Mouse (Mus musculus) intestine, embryonic 16.5 days (tissue): ENCODE results near the gene Ypel4. TPM values are rescaled to one million over a fixed set of nuclear protein-coding genes. Genes with fewer than 3 reads are reported as not detected.

Experiments
- ATAC-seq: fragments of 200-750 bp; cut with Nextera tagmentation; 2 replicates; pipeline ENCODE4 v1.8.0; 2017; ENCODE audit warnings: moderate TSS enrichment, moderate library complexity
- H3K27ac ChIP-seq: fragments of 300-500 bp; sonication (generic); 2 replicates; pipeline ENCODE4 v1.5.1; 2014; ENCODE audit warnings: mild to moderate bottlenecking, low read length
- H3K27me3 ChIP-seq: fragments of 300-500 bp; sonication (generic); replicated peaks from 2 replicates; pipeline ENCODE4 v1.6.1; 2014; ENCODE audit warnings: low read length, control low read depth, mixed read lengths; ENCODE audit not compliant: control insufficient read depth, insufficient read depth
- H3K36me3 ChIP-seq: fragments of 300-500 bp; sonication (generic); 2 replicates; pipeline ENCODE4 v1.6.1; 2014; ENCODE audit warnings: low read length, control low read depth; ENCODE audit not compliant: control insufficient read depth, insufficient read depth
- H3K4me1 ChIP-seq: fragments of 300-500 bp; sonication (generic); 2 replicates; pipeline ENCODE4 v1.6.1; 2014; ENCODE audit warnings: low read length, control low read depth, mixed read lengths; ENCODE audit not compliant: control insufficient read depth, insufficient read depth
- H3K4me2 ChIP-seq: fragments of 300-500 bp; sonication (generic); 2 replicates; pipeline ENCODE4 v1.6.1; 2014; ENCODE audit warnings: low read depth, low read length, control low read depth
- H3K4me3 ChIP-seq: fragments of 300-500 bp; sonication (generic); 2 replicates; pipeline ENCODE4 v1.5.1; 2014; ENCODE audit warnings: mild to moderate bottlenecking, low read length
- H3K9ac ChIP-seq: fragments of 300-500 bp; sonication (generic); 2 replicates; pipeline ENCODE4 v1.6.1; 2014; ENCODE audit warnings: low read depth, low read length
- H3K9me3 ChIP-seq: fragments of 300-500 bp; sonication (generic); 2 replicates; pipeline ENCODE4 v1.6.1; 2016; ENCODE audit warnings: low read length, control low read depth; ENCODE audit not compliant: control insufficient read depth
- WGBS: fragments of 180-500 bp; shearing (Covaris S2); extraction: QIAGEN DNeasy Blood & Tissue Kit; methylation state at CpG from one replicate; pipeline ENCODE4 v1.1.7; 2014; 5-methylcytosine and 5-hydroxymethylcytosine counted together
- polyA plus RNA-seq: library from polyadenylated mRNA; unstranded; fragments of >200 nt; fragmentation: Nextera tagmentation; extraction: Ambion mirVana; gene quantifications from 2 replicates; pipeline ENCODE4 v1.2.1, GENCODE M21; 2015

Gene Ypel4
- polyA plus RNA-seq, 1 experiment from 2014 or later = 6.0 TPM

GRCm38 (mm10) chr2:84736312-84737161 is 2.7 kb downstream of the Ypel4 start:
- no peaks in the 10 kb centered on the region for H3K9me3 ChIP-seq
- no peak overlapping the region for H3K4me2 ChIP-seq
- H3K27ac ChIP-seq = no peak overlapping the region
- ATAC-seq = no peak
- H3K4me1 ChIP-seq = peaks cover 52% of the 10 kb centered on the region
- peak overlapping the region; percentile 16; the same call in 1 of the 2 replicates for H3K9ac ChIP-seq
- peak overlapping the region; percentile 12; the same call in 1 of the 2 replicates for H3K4me3 ChIP-seq
- 5% methylated on average over 27 of the region's 27 CpGs for WGBS
- peaks cover 9% of the 10 kb centered on the region for H3K27me3 ChIP-seq
- H3K36me3 ChIP-seq = no peaks in the 10 kb centered on the region

DNA sequence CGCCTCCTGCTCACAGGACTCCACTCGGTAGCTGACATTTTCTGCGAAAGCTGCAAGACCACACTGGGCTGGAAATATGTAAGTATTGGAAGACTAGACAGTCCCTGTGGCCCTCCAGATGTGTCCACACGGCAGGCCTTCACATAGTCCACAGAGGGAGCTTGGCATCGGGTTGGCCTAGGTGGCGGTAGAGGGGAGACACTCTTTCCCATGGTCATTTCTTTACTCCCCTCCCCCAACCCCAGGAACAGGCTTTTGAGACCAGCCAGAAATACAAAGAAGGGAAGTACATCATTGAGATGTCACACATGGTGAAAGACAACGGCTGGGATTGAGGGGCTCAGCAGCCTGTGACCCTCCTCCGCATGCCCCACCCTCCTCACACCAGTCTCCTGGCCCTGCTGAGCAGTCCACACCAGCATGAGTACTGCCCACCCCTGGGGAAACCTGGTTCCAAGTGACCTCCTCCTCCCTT is 3.6 kb downstream of the Ypel4 start:
- Histone ChIP-seq H3K9ac (0 out of 2 replicates have a peak overlapping the region, but pooled peaks have one; percentile 41), H3K27ac (peak overlapping the region; percentile 25; the same call in 1 of the 2 replicates), H3K4me2 (peak overlapping the region; percentile 21; the same call in 1 of the 2 replicates), H3K9me3 (no peaks in the 10 kb centered on the region), H3K4me3 (no peak overlapping the region), H3K4me1 (peaks cover 60% of the 10 kb centered on the region), H3K27me3 (peaks cover 9% of the 10 kb centered on the region), H3K36me3 (no peaks in the 10 kb centered on the region)
- WGBS = 10% methylated on average over 8 of the region's 8 CpGs
- peak; percentile 14 for ATAC-seq

DNA sequence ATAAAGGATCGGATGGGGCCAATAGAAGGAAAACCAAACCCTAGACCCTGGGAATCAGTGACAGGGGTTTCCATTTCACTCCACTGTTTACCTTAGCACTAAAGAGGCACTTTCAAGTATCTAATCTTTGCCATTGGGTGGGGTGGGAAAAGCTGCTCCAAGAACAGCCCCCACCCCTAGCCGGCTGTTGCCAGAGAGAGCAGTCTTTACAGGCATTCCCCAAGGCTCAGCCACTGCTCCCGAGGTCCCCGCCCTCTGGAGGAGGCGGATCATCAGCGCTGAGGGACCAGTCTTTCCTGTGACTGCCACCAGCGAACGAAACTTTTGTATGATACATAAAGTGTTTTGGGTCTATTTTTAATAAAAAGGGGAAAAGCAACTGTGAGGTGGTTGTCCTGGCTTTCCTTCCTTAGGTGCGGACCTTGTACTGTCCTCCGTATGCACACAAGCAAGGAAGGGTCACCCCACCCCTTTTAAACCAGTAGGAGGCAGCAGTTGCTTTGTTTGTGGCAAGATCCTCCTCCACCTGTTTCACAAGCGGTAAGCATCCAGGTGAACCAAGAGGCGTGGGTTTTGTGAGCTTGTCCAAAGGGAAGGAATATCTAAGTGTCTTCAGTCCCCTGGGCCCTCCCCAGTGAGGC is 4.5 kb downstream of the Ypel4 start:
- Histone ChIP-seq H3K9me3 (no peaks in the 10 kb centered on the region), H3K4me1 (peaks cover 62% of the 10 kb centered on the region), H3K4me3 (peak overlapping the region; percentile 21), H3K27ac (0 out of 2 replicates have a peak overlapping the region, but pooled peaks have one; percentile 5), H3K36me3 (no peaks in the 10 kb centered on the region), H3K27me3 (peaks cover 9% of the 10 kb centered on the region), H3K4me2 (peak overlapping the region; percentile 38), H3K9ac (0 out of 2 replicates have a peak overlapping the region, but pooled peaks have one; percentile 13)
- peak; percentile 51 for ATAC-seq
- WGBS = 0% methylated on average over 12 of the region's 12 CpGs

- H3K27ac ChIP-seq = no peak overlapping the region; the same call in 1 of the 2 replicates
- 0 out of 2 replicates have a peak overlapping the region, but pooled peaks have one; percentile 8 for H3K9ac ChIP-seq
- no peak for ATAC-seq
- H3K4me2 ChIP-seq = peak overlapping the region; percentile 83
- peaks cover 4% of the 10 kb centered on the region; the same call in 1 of the 2 replicates for H3K27me3 ChIP-seq
- peaks cover 54% of the 10 kb centered on the region for H3K4me1 ChIP-seq
- H3K9me3 ChIP-seq = no peaks in the 10 kb centered on the region
- H3K4me3 ChIP-seq = no peak overlapping the region
- H3K36me3 ChIP-seq = no peaks in the 10 kb centered on the region
- WGBS = 70% methylated on average over 15 of the region's 15 CpGs
Observed at GRCm38 (mm10) chr2:84740608-84741333, 6.9 kb downstream of the Ypel4 start.

GRCm38 (mm10) chr2:84741841-84742450 is 8.1 kb downstream of the Ypel4 start:
- H3K4me2 ChIP-seq = peak overlapping the region; percentile 83
- H3K36me3 ChIP-seq = no peaks in the 10 kb centered on the region
- H3K4me3 ChIP-seq = peak overlapping the region; percentile 81
- peak overlapping the region; percentile 97 for H3K9ac ChIP-seq
- WGBS = 8% methylated on average over 5 of the region's 5 CpGs
- H3K4me1 ChIP-seq = peaks cover 43% of the 10 kb centered on the region
- no peaks in the 10 kb centered on the region for H3K9me3 ChIP-seq
- no peaks in the 10 kb centered on the region for H3K27me3 ChIP-seq
- peak; percentile 1; the same call in 1 of the 2 replicates for ATAC-seq
- peak overlapping the region; percentile 97 for H3K27ac ChIP-seq

DNA sequence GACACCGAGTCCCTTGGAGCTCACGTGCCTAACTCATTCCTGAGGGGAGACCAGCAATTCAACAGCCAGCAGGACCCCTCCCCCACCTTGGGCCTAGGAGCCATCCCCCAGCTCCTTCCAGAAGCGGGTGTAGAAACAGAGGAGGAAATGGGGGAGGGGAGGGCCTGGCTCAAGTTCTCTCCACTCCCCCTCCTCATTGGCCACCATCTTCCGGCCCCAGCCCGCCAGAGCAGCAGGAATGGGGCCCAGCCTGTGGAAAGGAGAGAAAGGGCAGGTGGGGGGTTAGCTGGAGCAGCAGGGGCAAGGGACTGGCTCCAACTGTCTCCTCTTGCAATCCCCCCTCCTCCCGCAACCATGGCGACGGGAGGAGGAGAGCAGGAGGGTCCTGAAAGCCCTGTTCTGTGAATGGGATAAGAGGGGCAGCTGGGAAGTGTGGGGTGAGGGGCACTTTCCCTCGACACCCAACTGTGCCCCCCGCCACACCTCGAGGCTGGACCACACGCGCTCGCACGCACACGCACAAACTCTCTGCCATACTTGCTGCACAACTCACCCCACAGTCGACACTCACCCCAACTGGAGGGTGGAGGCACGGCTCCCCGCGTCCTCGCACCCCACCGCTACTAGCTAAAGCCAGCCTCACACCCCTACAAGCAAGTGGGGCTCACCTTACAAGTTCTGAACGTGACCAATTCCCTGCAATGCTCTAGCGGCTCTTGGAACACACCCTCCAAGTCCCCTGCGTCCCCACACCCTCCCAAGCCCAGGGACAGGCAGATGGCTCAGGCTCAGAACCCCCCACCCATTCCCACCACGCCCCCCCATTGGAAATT is 8.8 kb downstream of the Ypel4 start:
- peak; percentile 37 for ATAC-seq
- H3K4me2 ChIP-seq = peak overlapping the region; percentile 83
- peaks cover 35% of the 10 kb centered on the region for H3K4me1 ChIP-seq
- under 1% methylated on average over 26 of the region's 26 CpGs for WGBS
- peak overlapping the region; percentile 97 for H3K9ac ChIP-seq
- no peaks in the 10 kb centered on the region for H3K27me3 ChIP-seq
- H3K27ac ChIP-seq = peak overlapping the region; percentile 97
- peak overlapping the region; percentile 81 for H3K4me3 ChIP-seq
- H3K9me3 ChIP-seq = no peaks in the 10 kb centered on the region
- no peaks in the 10 kb centered on the region for H3K36me3 ChIP-seq

DNA sequence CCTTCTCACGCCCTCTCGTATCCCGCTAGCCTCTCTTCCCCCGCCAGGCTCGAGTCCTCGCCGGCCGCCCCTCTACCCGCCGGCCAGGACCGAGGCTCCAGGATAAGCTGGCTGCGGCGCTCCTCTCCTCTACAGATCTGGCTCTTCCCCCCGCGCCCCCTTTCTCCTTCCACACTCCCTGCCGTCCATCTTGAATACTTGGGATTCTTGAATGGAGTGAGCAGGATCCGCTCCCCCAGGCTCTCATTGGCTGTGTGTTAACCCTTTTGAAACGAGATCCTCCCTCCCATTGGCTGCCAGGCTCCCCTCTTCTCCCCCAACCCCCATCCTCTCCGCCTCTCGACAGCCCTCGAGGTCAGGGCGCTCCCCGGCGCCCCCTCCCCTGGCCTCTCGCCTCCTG is 9.7 kb downstream of the Ypel4 start, which contains the start of gene Gm19426:
Gene Gm19426 (minus strand): TSS at position 95 of the 400 bp plus-strand sequence.
- H3K4me3 ChIP-seq = peak within 1 kb of the TSS; percentile 81
- H3K27ac ChIP-seq = peak within 1 kb of the TSS; percentile 97
- WGBS = 0% methylated on average over 25 of the region's 25 CpGs
- H3K36me3 ChIP-seq = no peaks in the 10 kb centered on the region
- H3K27me3 ChIP-seq = no peaks in the 10 kb centered on the region
- no peaks in the 10 kb centered on the region for H3K9me3 ChIP-seq
- H3K4me1 ChIP-seq = peaks cover 27% of the 10 kb centered on the region
- H3K4me2 ChIP-seq = peak within 1 kb of the TSS; percentile 83
- ATAC-seq = peak; percentile 92
- H3K9ac ChIP-seq = peak within 1 kb of the TSS; percentile 97

DNA sequence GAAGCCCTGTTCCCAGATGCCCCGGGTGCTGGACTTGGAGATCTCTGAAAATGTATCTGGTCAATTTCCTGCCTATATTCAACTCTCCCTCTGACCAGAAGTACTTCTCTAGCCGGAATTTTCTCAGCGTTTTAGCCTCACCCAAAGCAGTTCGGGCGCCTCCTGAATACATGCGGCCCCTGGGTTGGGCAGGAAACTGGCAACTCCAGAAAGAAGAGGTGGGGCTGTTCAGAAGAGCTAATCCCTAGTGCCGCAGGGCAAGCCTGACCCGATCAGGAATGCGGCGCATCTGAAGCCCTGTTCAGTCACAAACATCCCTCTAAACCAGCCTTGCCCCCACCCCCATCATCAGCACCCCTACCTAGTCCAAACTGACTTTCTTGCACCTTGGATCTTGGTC is 10.3 kb downstream of the Ypel4 start:
- Histone ChIP-seq H3K27me3 (no peaks in the 10 kb centered on the region), H3K27ac (peak overlapping the region; percentile 85), H3K9me3 (no peaks in the 10 kb centered on the region), H3K4me2 (peak overlapping the region; percentile 83), H3K4me3 (peak overlapping the region; percentile 81), H3K36me3 (no peaks in the 10 kb centered on the region), H3K9ac (peak overlapping the region; percentile 97), H3K4me1 (peaks cover 22% of the 10 kb centered on the region)
- ATAC-seq = peak; percentile 66
- WGBS = 4% methylated on average over 10 of the region's 10 CpGs
